Mouse (Mus musculus) MEL-GATA-1-ER (cell line): Measurements from ENCODE around the gene Grpel1.

Experiments
- DNase-seq: peaks from one replicate; pipeline ENCODE4 v3.0.0-alpha.2; 2012; ENCODE audit warnings: low read depth; ENCODE audit errors: extremely low read depth

Gene Grpel1

DNA sequence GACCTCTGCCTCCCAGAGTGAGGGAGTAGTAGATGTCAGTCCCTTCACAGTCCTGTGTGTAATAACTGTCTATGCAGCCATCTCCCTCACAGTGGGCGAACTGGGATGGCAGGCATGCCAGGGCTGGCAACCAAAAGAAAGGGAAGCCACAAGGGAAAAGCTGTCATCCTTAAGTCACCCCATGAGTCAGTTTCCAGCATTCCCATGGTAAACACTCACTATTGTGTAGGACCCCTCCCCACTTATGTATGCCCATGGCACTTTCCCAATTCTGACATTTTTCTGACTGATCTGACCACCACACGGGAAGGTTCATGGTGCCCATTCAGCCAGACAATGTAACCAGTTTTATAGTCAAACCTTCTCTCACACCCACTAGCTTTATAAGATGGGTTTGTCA, 4.1 kb upstream of the Grpel1 start:
- no peak for DNase-seq

DNA sequence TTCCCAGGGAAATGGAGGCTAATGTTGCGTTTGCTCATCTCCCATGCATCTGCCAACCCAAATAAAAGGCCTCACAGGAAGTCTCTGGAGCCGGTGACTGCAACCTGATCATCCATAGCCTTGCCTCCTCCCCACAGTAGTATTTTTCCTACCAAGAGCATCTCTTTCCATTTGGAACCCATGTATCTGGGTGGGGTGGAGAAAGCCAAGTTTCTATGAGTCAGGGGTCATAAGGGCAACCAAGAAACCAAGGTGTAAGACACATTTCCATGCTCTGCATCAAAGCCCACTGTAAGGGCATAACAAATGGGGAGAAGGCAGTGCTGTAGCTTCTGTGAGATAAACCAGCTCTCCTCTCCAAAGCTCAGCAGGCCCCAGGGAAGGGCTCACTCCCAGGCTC, 3.6 kb upstream of the Grpel1 start:
- no peak for DNase-seq

DNA sequence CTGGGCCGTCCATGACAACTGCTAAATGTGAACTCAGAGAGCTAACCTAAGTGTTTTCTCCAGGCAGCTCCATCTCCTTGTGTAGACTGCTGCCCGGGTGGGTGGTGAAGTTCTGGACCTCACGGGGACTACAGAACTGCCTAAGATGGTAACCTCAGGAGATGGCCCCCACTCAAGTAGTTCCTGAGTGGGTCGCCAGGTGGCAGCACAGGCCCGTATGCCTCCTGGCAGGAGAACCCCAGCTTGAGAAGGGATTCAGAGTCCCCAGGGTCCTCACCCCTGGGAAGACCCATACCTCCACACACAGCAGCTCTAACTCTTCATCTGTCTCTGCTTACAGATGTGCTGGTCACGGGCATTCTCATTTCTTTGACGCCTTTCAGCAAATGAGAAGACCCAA, 2.0 kb upstream of the Grpel1 start:
- DNase-seq: peak; percentile 52

DNA sequence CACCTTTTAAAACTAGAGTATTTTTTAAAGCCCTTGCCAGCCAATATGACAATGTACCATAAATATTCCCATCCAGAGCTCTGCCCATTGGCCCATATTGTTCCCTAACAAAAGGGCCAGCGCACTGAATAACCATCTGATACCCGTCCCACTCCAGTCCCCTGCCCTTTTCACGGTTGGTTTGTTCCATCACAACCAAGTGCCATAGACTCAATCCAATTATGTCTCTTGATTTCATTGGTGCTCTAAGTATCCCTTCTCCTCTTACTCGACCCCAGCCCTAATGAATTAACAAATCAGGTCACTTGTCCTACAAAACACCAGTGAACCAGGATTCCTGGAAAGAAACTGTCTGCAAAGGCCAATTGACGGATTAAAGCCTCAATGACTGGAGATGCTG, 1.4 kb upstream of the Grpel1 start:
- DNase-seq: no peak

DNA sequence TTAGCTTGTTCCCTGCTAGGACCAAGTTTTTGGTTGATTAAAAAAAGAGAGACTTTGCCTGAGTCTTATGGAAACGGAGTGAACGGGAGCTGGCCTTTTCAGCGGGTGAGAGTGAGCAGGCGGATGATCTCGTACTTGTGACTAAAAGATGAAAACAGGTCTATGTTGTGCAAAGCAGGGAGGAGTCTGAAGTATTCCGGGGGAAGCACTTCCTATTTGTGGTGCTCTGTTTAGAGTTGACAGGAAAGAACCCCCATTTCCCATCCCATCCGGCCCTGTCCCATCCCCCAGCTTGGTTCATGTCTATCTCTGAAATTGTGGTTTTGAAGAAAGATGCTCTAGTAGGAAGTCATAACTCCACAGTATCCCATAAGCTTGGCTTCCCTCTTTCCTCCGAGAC, 1.1 kb downstream of the Grpel1 start:
- no peak for DNase-seq

DNA sequence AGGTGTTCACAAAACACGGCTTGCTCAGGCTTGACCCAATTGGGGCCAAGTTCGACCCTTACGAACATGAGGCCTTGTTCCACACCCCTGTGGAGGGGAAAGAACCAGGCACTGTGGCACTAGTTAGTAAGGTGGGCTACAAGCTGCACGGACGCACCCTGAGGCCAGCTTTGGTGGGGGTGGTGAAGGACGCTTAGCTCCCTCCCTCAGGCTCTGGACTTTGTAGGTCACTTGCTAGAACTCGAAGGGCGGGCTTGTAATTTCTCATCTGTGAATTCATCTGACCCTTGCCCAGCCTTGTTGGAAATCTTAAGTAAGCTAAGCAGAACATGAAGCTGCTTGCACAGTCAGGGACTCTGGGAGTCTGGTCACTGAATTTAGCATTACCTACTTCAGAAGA, 6.4 kb downstream of the Grpel1 start:
- no peak for DNase-seq

DNA sequence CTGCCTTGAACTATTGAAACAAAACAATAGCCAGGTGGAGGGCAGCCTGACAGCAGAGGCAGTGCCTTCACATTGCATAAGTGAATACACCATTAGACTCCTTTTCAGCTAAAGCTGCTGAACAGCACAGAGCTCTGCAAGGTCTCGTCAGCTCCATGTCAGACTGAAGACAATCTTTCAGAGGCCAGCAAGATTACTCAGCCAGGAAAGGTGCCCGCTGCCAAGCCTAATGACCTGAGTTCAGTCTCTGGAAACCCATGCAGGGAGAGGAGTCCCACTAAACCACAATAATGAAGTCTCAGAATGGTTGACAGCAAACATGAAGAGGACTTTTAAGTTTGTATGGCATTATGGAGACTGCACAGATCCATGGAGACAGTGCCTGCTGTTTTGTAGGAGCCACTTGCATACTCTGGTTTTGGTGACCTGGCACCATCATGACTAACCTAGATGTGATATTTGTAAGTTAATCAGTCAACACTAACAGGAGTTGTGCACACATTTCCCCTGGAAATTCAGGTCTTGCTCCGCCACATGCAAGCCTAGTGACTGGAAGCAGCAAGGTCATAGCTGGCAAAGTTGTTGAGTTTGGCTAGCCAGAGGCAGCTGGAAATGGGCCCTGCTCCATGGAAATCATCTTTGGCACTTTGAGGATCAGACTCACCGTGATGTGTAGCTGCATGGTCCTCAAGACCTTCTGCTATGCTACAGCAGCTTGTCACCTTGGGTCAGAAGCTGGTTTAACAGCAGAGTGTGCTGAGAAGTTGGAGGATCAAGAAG, 8.3 kb downstream of the Grpel1 start:
- no peak for DNase-seq

DNA sequence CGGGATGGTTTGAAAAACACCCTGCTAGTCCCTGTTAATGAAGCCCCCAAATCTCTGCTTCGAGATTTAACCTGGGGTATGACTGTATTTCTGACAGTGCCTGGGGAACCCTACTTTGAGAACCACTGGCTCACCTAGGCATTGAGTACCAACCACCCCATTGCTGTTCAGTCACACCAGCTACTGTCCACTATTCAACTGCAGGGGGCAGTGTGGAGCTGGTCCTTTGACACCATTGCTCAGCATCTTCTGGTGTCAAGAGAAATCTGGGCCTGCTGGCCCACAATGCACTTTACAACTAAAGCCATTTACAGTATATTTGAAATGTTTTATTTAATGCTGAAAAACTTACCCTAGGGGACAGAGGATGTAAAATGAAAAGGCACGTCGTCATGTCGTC, 9.5 kb downstream of the Grpel1 start:
- peak; percentile 60 for DNase-seq

DNA sequence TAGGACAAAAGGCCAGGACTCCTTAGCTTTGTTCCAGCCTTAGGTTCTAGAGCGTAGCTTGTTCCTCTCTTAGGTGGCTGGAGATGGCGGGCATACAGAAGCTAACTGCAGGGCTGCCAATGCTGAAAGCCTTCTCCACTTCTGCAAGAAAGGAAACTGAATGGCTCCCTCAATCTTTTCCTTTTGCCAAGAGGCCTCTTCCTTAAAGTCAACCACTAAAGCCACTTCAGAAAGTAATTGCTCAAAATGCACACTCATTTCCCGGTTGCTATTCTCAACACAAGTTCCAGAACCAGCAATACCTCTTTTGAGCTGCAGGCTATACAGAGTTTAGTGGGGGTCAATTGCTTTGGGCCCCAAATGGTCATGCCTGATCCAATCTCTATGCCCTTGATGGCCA, 12.7 kb downstream of the Grpel1 start:
- no peak for DNase-seq

DNA sequence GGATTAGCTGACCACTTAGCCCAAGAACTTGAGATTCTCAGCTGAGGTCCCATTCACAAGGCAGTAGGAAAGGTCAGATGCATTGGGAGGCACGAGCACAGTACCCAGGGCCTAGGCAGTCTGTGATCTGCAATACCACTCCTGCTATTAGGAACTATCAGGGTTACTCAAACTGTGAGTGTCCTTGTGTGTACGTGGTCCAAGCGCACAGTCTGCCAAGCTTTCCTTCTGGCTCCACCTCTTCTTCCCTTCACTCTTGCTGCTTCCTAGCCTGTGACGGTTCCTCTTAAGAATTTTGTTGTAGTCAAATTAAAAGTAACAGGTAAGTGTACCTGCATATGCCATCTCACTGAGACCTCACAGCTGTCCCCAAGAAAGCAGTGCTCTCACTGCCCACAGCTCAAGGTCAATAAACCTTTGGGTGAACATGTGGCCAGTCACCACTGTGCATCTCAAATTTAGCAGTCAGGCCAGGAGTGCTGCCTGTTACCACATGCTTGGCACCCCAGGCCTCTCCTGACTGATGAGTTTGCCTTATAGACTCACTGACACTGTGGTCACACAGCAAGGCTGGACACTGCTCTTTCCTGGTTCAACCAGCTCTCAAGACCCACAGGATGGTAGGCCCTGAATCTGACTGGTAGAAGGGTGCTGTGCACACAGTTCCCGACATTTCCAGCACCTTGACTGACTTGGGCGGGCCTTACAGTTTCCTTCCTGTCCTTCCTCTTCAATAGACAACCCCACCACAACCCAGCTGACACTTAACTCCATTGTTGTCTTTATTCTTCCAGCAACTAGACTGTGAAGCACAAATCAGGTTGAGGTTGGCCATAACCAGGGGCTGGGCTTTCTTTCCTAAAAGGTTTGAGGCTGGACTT, 14.0 kb downstream of the Grpel1 start:
- no peak for DNase-seq

DNA sequence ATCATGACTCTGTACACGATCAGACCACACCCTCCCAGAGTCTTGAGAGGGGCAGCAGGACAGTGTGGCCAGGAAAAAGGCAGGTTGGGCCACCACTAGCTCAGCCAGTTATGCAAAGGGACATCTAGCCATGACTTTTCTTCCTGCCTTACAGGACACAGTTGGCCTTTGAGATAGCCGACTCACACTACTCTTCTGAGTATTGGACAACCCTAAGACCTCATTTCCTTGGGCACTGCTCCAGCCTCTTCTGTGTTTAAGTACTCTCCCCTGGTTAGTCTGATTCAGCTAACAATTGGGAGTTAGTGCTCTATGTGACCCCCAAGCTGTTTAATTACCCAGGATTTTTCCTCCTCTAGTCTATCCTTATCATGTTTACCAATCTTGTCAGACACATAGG, 14.9 kb downstream of the Grpel1 start:
- DNase-seq: no peak

DNA sequence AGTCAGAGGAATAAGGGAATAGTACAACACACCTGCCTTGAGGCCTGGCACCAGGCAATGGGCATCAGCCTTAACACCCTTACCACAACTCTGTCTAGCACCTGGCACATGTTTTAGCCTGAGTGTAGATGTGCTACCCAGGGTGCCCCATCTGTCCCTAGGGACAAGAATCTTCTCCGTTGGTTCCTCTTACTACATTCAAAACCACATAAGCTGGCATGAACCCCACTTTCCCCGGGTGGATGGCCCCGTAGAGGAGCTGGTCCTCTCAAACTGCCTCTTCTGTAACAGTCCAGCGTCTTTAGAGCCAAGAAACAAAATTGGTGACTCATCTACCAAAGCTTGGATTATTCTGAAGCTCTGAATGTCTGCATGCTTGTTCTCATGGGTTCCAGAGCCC, 15.6 kb downstream of the Grpel1 start:
- no peak for DNase-seq

DNA sequence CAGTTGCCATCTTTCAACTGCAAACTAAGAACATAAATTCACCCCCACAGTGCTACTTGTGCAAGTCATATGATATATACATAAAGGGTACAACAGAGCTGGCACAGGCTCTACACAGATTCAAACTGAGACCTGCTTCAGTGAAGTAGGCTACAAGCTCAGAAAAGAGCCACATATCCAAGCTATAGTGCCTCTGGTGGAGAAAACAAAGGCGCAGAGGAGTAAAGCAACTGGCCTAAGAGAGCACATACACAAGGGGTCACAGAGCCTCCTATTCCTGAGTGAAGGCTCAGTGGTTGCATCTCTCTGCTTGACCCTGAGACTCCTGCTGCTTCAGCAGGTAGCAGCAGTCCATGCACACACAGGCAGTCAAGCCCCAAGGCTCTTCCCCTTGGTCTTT, 16.3 kb downstream of the Grpel1 start:
- DNase-seq: no peak

DNA sequence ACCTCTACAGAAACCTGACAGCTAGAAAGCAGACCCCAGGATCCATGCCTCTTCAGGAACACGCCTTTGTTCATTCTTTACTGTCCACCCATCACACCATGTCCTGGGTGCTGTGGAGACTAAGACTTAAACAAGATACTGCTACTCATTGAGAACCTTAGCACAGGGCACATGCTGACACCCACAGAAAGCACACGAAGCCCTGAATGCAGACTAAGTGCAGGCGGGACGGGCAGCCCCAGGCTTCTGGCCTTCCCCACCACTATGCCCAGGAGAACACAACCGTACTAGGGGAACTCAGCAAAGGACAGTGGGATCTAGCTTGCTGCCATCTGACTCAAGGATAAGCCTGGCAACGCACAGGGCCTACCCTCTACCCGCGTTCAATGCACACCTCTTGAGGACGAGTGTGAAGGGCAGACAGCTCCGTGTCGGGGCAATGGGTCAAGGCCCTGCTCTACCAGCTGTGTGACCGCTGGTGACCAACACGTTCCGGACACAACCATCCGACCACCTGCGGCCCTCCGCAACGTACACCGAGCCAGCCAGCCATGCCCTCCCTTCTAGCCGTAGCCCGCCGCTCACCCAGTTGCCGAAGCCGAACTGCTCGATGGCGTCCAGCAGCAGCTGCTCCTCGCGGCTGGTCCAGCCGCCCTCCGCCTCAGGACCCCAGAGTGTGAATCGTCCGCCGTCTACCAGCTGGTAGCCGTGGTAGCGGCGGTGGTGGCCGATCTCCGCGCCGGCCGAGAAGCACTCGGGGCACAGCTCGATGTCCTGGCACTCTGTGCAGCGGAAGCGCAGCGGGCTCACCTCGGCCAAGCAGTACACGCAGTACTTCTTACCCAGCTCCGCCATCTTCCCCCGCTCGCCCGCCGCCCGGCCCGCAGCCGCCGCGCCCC, 18.7 kb downstream of the Grpel1 start:
- no peak for DNase-seq

DNA sequence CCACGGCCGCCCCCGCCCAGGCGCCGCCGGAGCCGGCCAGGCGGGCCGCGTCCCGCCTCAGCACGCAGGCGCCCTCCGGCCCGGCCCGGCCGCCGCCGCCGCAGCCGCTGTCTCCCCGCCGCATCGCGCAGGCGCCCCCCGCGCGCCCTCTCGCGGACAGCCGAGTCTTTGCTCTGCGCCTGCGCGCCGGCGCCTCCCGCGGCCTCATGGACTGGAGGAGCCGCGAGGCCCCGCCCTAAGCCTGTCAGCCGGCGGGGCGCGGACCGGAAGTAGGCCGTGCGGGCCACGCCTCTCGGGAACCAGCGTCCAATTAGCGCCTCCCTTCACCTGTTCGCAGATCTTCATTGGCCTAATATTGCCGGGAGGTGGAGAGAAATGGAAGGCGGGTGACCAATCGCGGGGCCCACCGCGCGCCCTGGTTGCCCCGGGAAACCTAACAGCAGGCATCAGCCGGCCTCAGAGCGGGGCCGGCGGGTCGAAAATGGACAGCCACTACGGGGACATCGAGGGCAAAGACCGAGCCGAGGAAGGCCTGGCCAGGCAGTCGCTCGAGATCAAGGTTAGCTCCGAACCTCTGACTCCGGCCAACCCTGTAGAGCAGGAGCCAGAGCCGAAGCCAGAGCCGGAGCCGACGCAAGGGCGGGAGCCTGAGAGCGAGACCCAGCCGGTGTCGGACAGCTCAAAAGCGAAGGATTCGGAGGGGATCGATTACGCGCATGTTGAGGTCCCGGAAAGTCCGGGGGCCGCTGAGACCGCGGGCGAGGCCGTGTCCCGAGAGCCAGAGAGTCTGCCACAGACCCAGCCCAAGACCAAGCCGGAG, 19.6 kb downstream of the Grpel1 start, which contains the start of the genes Tada2b and Ccdc96:
TSS of gene Tada2b (minus strand) at position 115 of the 820 bp plus-strand sequence.
TSS of gene Ccdc96 (plus strand) at position 418 of the 820 bp plus-strand sequence.
- peak; percentile 98 for DNase-seq

DNA sequence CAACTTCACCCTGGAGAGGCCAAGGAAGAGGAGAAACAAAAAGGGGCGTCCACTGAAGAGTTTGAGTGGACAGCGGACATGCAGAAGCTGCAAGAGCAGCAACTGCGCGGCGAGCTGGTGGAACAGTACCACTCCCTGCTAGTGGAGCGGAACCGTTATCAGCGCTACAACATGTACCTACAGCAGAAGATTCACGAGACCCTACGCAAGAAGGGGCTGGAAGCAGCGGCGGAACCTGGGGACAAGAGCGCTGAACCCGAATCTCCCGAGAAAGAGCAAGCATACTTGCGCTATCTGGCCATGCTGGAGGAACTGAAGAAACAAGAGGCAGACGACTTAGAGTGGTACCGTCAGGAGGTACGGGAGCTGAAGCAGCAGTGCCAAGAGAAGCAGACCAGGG, 20.5 kb downstream of the Grpel1 start:
- DNase-seq: peak; percentile 59

DNA sequence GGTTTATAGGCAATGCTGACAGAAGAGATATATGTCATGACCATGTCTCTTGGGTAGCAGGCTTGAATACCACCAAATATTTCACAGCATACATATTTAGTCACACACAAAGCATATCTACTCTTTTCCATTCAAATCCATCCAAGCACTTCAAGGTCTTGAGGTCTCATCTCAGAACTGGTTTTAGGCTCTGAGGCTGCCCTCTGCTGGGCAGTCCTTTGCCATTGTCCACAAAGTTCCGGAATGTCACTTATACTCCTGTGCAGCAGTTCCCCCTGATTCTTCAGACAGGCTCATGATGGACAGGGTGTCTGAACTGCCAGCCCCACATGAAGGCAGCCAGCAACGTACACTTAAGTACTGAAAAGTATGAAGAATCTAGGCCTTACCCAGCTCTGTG, 24.4 kb downstream of the Grpel1 start:
- DNase-seq: no peak

DNA sequence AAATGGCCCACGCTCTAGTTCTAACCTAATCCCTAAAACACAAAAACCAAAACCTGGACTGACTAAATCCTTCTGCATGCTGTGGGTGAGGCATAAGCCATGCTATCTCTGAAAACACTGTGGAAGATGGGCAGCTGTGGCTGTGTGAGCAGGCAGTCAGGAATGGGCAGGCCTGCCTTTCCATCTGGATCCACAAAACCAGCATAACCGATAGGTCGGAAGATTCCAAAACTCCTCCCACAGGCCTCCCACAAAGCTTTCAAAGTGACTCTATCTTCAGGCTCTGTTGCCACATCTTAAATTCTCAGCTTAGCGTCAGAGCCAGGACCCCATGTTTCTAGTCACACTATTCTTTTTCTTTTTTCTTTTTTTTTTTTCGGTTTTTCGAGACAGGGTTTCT, 29.1 kb downstream of the Grpel1 start:
- no peak for DNase-seq

DNA sequence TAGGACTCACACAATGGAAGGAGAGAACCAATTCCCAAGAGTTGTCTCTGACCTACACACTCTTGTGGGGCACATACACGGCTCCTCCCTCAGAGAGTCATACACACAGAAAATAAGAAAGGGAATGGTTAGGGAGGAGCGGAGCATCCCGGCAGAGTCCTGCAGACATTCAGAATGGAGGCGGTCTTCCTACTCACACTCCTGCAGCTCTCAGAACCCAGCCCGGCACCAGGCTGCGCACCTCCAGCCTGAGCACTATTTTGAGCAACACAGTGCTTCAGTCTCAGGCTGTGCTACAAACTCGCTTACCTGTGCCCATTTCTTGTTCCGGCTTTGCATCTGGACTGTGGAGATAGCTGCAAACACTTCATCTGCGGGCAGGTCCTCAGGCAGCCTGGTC, 29.9 kb downstream of the Grpel1 start:
- DNase-seq: no peak

DNA sequence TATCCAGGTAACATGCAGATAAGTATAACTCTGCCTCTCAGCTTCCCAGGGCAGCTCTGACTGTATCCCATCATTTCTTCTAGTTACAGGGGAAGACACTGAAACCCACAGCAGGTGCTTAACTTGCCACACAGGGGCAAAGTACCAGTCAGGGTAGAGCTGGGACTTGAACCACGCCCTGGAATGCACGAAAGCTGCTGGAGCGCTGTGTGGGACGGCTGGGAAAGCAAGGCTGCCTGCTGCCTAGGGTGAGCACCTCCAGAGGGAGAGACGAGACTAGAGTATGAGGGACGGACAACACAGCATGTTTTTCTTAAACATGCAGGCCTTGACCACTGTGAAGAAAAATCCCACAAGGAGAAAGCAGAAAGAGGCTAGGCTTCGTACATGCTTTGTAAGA, 40.4 kb downstream of the Grpel1 start:
- no peak for DNase-seq

DNA sequence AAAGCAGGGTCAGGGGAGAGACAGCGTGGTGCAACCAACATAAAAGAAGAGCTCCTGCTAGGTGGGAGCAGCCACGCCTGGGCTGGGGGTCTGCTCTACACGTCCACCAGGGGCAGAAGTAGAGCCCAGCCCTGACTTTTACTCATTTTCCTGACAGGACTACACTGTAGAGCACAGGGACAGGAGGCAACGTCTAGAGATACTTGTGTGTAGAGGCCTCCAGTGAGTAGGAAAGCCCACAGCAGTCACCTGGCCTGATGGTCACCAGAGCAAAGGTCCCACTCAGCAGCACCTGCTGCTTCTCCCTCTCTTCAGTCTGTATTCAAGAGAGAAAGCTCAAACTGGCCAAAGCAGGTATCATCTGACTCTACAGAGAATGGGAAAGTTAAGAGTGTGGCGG, 40.8 kb downstream of the Grpel1 start:
- no peak for DNase-seq
